Mouse (Mus musculus) stomach, postnatal 0 days (tissue): ENCODE data around the gene Sh3bgrl2.

Experiments used
- CTCF ChIP-seq: IDR thresholded peaks from 2 replicates; pipeline ENCODE4 v1.5.1; 2016; ENCODE audit warnings: antibody characterized with exemption, low read depth, mild to moderate bottlenecking, moderate library complexity
- EP300 ChIP-seq: optimal IDR thresholded peaks from 2 replicates; pipeline ENCODE3; 2016; ENCODE audit warnings: antibody characterized with exemption

GRCm38 (mm10) chr9:83556780-83557771 lies 8.9 kb downstream of the Sh3bgrl2 start:
- TF ChIP-seq CTCF, result no peak
- TF ChIP-seq EP300, result no peak
